Mouse (Mus musculus) ZHBTc4 (cell line): ENCODE results near the gene Speer4f2.
A peak's percentile ranks its signal among the peaks of the same experiment; 100 is the strongest.
"Not testable (repeated sequence)": the region's sequence is repeated elsewhere in the genome, so short reads cannot be mapped to it uniquely, and the experiment has no call there.

Experiments used
- DNase-seq: peaks from one replicate; pipeline ENCODE4 v3.0.0-alpha.2; 2011; ENCODE audit warnings: low read depth, low spot score

The Speer4f2 gene

GRCm38 (mm10) chr5:17372880-17373279 lies at the start of gene Speer4f2:
TSS of gene Speer4f2 (plus strand) at chr5:17373180.
- not testable (repeated sequence) for DNase-seq

- DNase-seq: no peak
These were observed 43.9 kb upstream of the Speer4f2 start for GRCm38 (mm10) chr5:17328946-17329566.

DNA sequence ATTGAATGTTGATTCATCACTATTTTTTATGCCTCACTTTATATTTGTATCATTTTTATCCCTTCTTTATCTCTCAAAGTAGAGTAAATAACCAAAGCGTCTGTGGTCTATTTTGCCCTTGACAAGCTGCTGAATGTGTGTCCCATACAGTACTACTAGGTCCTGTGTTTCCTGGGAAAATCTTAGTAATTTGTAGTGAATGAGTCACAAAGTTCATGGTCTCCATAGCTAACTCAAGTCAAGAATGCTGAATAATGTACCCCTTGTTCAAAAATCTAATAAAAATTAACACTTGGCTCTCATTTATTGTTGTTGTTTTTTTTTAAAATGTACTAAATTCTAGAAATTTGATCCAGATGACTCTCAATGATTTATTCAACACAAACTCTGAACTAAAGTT lies 38.1 kb upstream of the Speer4f2 start:
- DNase-seq: no peak

DNA sequence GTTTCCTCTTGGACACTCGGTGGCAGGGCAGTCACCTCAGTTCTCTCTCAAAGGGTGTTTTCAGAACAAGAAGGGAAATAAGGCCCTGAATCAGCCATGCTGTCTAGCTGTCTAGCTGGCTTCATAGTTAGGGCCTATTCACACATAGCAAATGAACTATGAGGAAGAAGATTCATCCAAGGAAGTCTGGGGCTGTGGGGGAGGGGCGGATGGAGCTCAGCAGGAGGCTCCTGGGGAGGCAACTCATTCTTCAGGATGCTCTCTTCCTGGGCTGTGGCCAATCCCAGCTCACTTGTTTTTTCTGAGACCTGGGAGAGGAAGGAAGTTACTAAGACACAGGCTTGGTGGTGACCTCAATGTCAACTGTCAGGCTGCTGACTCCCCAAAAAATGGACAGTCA lies 27.2 kb upstream of the Speer4f2 start:
- peak; percentile 17 for DNase-seq

- no peak for DNase-seq
These were observed 13.5 kb upstream of the Speer4f2 start for GRCm38 (mm10) chr5:17359394-17359999.

DNA sequence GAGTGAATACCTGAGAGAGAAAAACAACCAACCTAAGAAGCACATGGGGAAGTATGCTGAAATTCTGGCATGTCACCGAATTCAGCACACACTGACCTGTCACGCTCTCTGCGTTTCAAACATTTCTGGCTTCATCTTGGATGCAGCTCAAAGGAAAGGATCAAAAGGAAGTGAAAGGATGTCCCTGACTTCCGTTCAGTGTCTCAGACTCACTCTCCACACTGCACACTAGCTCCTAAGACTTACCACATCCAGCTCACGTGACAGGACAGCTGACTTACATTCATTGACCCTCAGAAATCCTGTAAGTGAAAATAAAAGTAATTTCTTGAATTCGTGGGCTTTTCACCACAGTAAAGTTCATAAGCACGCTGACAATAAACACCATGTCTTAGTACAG lies 16.9 kb downstream of the Speer4f2 start:
- no peak for DNase-seq

DNA sequence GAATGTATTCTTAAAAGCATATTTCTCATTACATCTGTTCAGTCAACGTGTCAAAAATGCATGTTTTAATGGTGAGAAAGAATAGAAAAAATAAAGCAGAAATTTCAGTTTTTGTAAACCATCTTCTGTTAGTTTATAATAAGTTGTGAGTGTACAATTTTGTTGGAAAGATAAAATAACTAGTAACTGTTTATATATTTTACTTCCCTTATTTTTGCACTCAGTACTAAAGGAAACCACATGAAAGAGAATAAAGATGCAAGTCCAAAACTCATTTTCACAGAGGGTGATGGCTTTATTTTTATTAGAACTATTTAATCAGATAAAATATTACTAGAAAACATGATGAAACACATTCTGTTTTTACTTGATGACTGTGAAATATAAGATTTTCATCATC lies 18.2 kb downstream of the Speer4f2 start:
- no peak for DNase-seq

- DNase-seq: no peak
These were observed 27.6 kb downstream of the Speer4f2 start for GRCm38 (mm10) chr5:17400571-17400970.

- no peak for DNase-seq
These were observed 28.5 kb downstream of the Speer4f2 start for GRCm38 (mm10) chr5:17401206-17402077.

DNA sequence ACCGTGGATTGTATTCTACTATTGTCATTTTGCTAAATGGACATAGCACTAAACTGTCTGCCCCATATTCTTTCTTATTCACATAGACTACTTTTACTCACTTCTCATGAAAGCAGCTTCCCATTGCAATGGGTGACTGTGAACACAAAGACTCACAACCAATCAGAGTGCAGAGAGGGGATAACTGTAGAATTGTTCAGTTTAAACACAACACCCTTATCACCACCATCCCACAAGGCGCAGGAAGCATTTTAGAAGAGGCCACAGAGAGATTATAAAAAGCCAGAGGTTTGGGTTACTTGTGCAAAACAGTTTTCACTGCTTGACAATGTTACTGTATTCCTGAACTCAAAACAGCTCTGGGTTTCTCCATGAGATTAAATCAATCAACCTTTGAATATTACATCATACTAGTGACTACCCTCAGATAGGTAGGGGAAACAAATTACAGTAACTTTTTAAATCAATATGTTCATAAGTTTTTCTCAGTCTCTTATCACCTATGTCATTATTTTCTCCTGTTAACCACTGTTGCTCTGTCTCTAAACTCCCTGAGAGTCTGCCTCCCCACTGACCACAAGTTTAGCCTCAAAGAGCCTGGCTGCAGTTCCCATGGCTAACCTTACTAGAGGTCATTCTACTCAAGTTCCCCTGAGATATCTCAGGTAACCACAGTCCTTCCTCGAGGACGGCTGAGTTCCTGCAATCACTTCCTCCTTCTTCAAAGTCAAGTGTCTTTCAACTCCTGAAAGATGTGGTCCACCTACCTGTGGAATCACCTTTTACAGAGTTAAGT lies 29.5 kb downstream of the Speer4f2 start:
- DNase-seq: no peak

DNA sequence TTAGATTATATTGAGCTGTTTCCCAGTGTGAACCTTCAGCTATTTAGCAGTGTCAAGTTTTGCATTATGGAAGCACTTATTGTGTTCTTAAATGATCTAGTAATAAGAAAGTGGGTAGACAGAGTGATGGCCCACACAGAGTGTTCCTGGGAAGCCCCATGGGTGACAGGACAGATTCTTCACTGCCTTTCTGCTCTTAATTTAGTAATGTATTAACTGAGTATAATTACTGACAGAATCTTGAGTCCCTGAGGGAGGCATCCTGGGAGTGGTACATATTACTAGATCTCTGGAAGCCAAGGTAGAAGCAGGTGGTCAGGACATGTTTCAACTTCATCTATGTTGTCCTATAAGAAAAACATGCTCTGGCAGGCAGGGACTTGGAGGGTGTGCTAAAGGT lies 30.6 kb downstream of the Speer4f2 start:
- DNase-seq: no peak

DNA sequence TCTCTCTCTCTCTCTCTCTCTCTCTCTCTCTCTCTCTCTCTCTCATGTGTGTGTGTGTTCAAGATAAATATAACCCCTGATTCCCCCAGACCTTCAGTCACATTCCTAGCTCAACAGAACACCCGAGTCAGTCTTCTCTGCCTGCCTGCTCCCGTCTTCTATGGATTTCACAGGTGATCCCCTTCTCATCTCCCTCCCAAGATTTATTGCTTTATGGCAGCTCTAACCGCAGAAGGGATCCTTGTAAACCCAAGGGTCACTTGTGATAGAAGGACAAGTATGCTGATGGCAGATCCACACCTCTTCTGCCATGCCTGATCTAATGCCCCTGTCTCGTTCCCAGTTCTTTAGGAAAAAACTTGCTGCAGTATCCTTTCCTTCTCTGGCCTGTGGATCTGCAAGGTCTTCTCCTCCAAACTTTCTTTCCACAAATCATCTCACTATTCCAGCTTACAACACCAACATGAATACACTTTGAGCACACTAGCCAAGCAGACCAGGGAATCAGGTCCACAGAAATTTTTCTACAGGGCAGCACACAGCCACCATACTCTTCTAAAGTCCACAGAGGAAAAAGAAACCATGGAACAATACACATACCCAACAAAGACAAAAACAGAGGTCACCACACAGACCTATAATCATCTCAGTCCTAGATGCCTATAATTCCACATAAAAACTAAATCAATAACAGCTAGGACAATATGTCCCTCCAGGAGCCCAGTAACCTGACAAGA lies 36.1 kb downstream of the Speer4f2 start:
- no peak for DNase-seq

- DNase-seq: no peak
These were observed 44.2 kb downstream of the Speer4f2 start for GRCm38 (mm10) chr5:17417201-17417600.

- DNase-seq: no peak
These were observed 46.3 kb downstream of the Speer4f2 start for GRCm38 (mm10) chr5:17419215-17419820.

DNA sequence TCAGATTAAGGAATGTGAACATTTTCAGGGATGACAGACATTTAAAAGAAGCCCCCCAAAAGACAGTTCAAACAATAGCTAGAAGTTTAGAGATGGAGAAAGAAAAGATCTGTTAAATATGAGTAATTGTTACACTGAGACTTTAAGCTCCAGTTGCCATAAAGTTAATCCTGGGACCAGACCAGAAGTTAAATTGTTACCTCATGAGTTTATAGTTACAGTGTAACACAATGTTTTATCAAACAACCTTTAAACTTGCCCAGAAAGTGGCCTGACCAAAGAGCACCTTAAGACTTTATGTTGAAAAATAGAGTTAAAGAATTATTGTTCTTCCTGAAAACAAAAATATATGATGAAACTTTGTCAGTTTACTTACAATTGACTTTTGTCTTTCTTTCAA lies 46.9 kb downstream of the Speer4f2 start:
- DNase-seq: no peak

DNA sequence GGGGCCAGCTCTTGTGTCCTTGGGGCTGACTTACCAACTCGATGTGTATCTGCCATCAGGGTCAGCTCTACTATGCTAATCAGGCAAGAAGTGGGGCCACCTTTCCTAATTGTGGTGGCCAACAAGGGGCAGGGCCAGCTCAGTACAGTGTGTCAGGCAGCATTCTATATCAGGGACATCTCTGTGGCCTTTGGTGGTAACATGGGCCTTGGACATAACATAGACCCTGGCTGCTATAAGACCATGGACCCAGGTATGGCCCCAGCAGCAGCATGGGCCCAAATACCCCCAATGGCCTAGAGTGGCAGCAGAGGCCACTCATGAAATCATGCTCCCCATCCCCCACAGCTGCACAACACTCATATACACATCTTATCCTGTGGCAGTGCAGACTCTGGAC lies 49.2 kb downstream of the Speer4f2 start:
- DNase-seq: no peak

- no peak for DNase-seq
These were observed 54.0 kb downstream of the Speer4f2 start for GRCm38 (mm10) chr5:17426930-17427329.
